Mouse (Mus musculus) thymus, adult 2 months (tissue): ENCODE data around the gene Mcur1. TPM values are rescaled to one million over a fixed set of nuclear protein-coding genes. Genes with fewer than 3 reads are reported as not detected.

Experiments used
- DNase-seq: peaks from one replicate; pipeline ENCODE4 v3.0.0; 2021
- H3K27ac ChIP-seq: fragments of 200-500 bp; 2 replicates; pipeline ENCODE4 v1.5.1; 2012; ENCODE audit warnings: low read length, control low read depth; ENCODE audit not compliant: control insufficient read depth, insufficient read depth
- H3K27me3 ChIP-seq: fragments of 200-500 bp; 2 replicates; pipeline ENCODE4 v1.6.1; 2012; ENCODE audit warnings: mild to moderate bottlenecking, low read length, moderate library complexity, mixed read lengths; ENCODE audit not compliant: control insufficient read depth, insufficient read depth
- H3K36me3 ChIP-seq: fragments of 200-500 bp; 2 replicates; pipeline ENCODE4 v1.6.1; 2012; ENCODE audit warnings: mild to moderate bottlenecking, low read length, moderate library complexity; ENCODE audit not compliant: control insufficient read depth, insufficient read depth
- H3K4me1 ChIP-seq: fragments of 200-500 bp; replicated peaks from 2 replicates; pipeline ENCODE4 v1.6.1; 2012; ENCODE audit warnings: low read length; ENCODE audit not compliant: control insufficient read depth, insufficient read depth
- H3K4me3 ChIP-seq: fragments of 200-500 bp; 2 replicates; pipeline ENCODE4 v1.5.1; 2012; ENCODE audit warnings: mild to moderate bottlenecking, low read length, control low read depth, moderate library complexity; ENCODE audit not compliant: control insufficient read depth, insufficient read depth
- CTCF ChIP-seq: fragments of 200-500 bp; IDR thresholded peaks from 2 replicates; pipeline ENCODE4 v1.5.1; 2012; ENCODE audit warnings: mild to moderate bottlenecking, control low read depth, low read length, moderate library complexity, borderline replicate concordance; ENCODE audit not compliant: control insufficient read depth, poor library complexity, insufficient read depth; ENCODE audit errors: extremely low read depth
- POLR2A ChIP-seq: fragments of 200-500 bp; IDR thresholded peaks from 2 replicates; pipeline ENCODE4 v1.6.1; 2012; ENCODE audit warnings: mild to moderate bottlenecking, low read length, control low read depth, moderate library complexity; ENCODE audit not compliant: control insufficient read depth, poor library complexity, insufficient read depth; ENCODE audit errors: extremely low read depth
- WGBS: fragments of 180-500 bp; shearing (Covaris S2); methylation state at CpG from one replicate; pipeline ENCODE4 v1.1.7; 2018; 5-methylcytosine and 5-hydroxymethylcytosine counted together
- polyA plus RNA-seq: library from polyadenylated mRNA; depleted of rRNA; stranded (reverse); fragments of >200 nt; gene quantifications from 2 replicates; pipeline ENCODE4 v1.2.3, GENCODE M21; 2012; rRNA removed

Gene Mcur1
- polyA plus RNA-seq, 1 experiment = 18.0 TPM

GRCm38 (mm10) chr13:43493058-43493481 lies 66.9 kb downstream of the Mcur1 start:
- Histone ChIP-seq H3K36me3 (no peaks in the 10 kb centered on the region), H3K27me3 (no peaks in the 10 kb centered on the region), H3K4me1 (peaks cover 3% of the 10 kb centered on the region; the same call in 1 of the 2 replicates), H3K4me3 (no peak overlapping the region), H3K27ac (no peak overlapping the region)
- TF ChIP-seq CTCF = no peak
- TF ChIP-seq POLR2A = no peak
- DNase-seq = no peak
- 92% methylated on average over 11 of the region's 11 CpGs for WGBS

Other genes starting within 250 kb of the Mcur1 start
- 15.6 and 17.0 TPM in 2 replicates for gene Sirt5, start 194.7 kb downstream of the Mcur1 start, polyA plus RNA-seq
- gene Nol7, start 161.8 kb downstream of the Mcur1 start, polyA plus RNA-seq = 88.7 and 91.0 TPM in 2 replicates
- gene Ranbp9, start 78.9 kb downstream of the Mcur1 start, polyA plus RNA-seq = 26.7 and 35.6 TPM in 2 replicates
- 0.13 and 0.18 TPM in 2 replicates for gene Rnf182, start 55.5 kb upstream of the Mcur1 start, polyA plus RNA-seq
- 53.0 and 66.8 TPM in 2 replicates for gene Cd83, start 224.6 kb upstream of the Mcur1 start, polyA plus RNA-seq